Mouse (Mus musculus) c-Kit-positive CD71-negative TER-119-negative erythroid progenitor cells, embryonic 14.5 days (primary cell): Measurements from ENCODE around the gene Appl2.
"Not testable (repeated sequence)": the region's sequence is repeated elsewhere in the genome, so short reads cannot be mapped to it uniquely, and the experiment has no call there.

Experiments used
- DNase-seq: peaks from one replicate; pipeline ENCODE4 v3.0.0-alpha.2; 2013; ENCODE audit warnings: low read depth

The Appl2 gene

DNA sequence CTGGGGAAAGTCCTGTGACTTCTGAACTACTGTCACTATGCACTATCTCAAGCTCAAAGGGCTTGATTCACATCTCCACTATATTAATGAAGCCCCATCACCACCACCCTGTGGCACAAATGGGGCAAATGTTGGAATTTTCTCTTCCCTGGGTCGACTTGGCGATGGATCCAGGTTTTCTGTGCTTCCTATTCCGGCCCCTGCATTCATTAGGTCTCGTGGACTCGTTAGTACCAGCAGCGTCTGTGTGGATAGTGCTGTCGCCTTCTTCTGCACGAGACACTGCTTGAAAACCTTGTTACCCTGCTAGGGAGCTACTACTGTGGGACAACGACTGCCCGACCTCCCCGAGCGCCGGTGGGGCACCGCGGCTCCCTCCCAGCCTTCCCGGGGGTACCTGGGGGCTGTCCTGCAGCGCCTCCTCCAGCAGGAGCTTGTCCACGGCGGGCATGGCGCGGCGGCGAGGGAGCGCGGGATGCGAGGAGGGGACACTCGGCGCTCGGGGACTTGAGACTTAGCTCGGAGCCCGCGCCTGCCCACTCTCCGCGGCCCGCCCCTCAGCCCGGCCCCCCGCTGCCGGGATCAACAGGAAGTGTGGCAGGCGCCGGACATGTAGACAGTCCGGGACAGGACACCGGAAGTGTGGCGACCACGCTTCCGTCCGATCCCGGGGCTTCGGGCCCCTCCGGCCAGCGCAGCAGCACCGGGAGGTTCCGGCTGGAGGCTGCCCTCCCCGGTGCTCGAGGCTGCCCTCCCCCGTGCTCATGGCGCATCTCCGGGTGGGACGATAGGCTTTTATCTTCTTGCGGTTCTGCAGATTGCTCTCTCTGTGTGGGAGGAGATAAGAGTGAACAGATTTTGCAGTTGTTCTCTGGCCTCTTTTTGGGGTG lies at the start of gene Appl2:
Appl2 (minus strand) TSS at position 608 of the 890 bp plus-strand sequence.
- peak; percentile 50 for DNase-seq

DNA sequence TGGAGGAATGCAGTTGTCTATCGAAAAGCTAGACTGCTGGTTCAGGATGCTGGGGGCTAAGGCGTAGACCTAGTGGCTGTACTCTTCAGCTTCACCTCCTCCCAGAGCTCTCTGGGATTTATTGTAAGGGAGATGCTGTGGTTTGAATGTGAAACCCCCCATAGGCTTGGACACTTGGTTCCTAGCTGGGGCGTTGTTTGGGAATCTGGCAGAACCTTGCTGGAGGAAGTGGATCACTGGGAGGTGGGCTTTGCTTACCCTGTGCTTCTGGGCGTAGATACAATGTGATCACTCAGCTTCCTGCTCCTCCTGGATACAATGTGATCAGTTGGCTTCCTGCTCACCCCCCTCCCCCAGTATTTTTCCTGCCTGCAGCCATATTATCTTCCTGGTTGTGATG lies 47.7 kb upstream of the Appl2 start:
- DNase-seq = no peak

DNA sequence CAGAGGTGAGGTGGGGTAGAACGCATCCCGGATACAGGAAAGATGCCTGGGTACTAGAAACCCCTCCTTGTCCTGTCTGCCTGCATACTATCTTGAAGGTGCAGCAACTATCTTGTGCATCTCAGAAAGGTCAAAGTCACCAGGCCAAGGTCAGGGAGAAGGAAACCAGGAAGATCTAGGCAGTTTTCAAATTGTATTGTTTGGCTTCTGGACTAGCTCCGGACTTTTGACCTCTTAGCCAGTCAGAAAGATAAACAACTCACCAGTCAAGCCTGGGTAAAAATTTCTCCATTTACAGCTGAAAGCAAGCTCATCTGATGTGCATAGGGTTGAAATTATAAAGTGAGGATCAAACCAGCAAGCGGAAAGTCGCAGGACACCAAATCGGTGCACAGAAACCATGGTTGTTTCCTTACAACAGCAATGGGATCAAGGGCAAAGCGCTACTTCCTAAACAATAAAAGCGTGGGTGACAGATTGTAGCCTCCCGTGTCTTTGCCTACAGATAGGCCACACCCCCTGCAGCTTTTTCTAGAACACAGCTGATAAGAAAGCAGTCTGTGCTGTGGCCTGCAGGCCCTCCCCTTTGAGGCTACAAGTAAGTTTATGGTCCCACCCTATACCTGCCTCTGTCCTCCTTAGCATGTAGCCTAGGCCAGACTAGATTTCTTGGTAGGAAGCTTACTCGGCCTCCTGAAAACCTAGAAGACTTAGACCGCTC lies 43.8 kb upstream of the Appl2 start:
- DNase-seq = no peak

DNA sequence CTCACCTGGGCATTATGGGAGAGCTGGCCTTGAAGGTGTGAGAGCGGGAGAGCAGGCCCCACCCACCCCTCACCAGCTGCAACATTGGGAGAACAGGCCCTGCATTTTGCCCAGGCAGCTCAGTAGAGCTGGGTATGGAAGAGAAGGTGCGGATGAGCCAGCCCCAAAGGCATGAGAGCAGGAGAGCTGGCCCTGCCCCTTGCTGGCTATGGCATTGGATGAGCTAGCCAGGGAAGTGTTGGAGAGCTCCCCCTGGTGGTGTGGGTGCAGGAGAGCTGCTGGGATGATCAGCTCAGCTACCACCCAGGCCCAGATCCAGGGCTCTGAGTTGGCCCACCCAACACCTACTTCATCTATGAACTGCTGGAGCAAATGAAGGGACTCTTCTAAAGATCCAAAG lies 39.7 kb upstream of the Appl2 start:
- no peak for DNase-seq

DNA sequence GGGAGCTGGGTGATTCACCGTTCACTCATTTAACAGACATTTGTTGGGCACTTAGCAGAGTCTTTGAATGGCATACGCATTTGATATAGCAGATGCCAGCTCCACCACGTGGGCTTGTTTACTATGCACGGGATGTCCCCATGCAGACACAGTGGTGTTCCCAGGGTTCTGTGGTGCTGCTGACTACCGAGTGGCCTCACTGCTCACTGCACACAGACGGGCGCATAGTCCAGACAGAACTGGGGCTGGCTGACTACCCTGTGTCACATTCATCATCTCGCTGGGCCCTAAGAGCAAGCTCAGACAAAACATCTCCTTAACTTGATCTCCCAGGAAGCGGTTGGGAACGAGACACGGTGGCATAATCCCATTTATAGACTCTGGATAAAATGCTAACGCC lies 32.8 kb upstream of the Appl2 start:
- no peak for DNase-seq

DNA sequence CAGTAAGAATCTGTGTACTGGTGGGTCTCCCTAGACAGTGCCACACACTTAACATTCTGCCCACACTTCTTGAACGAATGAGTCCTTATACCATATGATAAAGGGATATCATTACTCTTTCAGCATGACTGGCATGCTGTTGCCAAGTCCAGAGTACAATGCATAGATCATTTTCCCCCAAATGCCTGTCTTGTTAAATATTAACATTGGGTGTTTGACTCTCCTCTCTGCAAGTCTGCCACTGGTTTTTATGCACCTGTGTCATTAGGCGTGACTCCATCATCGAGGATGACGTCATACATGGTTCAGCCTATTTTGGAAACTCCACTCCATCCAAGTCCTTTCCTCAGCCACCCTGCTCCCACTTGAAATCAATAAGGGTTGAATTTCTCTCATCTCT lies 18.0 kb upstream of the Appl2 start:
- no peak for DNase-seq

DNA sequence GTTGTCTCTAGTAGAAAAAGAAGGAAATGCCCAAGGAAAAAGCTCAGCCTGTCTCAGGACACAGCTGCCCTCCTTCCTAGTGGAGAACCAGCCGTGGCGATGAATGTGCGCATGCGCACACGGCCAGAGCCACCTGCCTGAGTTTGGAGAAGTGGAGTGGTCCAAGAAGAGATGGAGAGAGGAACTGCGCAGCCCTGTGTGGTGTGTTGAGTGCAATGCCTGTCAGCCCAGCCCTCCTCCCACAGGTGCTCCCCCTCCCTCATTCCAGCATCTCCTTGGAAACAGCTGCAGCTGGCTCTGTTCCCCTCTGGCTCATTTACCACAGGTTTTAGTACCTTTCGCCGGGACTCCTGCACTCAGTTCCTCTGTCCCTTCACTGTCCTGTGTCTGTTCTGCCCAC lies 13.4 kb upstream of the Appl2 start:
- DNase-seq = no peak

DNA sequence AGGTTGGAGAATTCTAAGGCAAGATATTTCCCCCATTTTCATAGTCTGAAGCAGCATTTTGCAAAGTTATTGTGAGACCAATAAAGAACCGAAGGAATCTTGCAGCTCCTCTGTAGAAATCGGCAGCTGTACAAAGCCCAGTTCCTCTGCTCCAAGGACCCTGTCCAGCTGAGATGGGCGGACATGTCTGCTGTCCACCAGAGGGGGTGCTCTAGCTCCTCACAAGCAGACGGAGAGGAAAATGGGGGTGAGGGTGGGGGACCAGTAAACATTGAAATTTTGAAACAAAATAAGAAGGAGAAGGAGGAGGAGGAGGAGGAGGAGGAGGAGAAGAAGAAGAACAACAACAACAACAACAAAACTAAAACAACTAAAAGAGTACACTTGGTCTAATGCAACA lies 12.1 kb upstream of the Appl2 start:
- no peak for DNase-seq

DNA sequence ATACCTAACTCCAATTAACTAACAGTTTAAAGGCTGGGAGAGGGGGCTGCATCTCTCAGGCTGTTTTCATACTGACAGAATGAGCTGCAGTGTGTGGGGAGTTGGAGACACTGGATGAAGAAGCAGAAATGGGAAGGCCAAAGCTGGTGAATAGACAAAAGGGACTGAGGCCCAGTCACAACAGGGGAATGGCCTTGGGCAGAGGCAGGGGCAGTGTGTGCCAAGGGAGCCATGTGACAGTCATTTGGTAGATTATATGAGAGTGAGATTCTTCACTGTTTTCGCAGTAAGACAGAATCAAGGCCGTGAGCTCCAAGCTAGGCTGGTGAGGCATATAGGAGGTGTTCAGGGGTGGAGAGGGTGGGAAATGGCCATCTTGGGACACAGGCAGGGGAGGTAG lies 6.1 kb upstream of the Appl2 start:
- no peak for DNase-seq

DNA sequence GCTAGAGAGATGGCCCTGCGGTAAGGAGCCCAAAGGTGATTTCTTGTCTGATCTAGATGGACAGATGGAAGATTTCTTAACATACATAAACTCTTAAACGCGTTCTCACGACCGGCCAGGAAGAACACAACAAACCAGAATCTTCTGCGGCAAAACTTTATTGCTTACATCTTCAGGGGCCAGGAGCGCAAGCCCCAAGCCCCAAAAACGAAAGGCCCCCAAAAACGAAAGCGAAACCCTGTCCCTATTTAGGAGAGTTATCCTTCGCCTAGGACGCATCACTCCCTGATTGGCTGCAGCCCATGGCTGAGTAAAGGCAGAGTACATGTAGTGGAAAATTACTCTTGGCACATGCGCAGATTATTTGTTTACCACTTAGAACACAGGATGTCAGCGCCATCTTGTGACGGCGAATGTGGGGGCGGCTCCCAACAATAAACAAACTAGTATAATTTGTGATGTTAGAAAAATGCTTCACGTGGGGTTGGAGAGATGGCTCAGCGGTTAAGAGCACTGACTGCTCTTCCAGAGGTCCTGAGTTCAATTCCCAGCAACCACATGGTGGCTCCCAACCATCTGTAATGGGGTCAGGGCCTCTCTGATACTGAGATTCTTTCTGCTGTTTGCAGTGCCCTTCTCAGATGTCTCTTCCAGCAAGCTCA lies 3.8 kb upstream of the Appl2 start:
- DNase-seq = not testable (repeated sequence)

DNA sequence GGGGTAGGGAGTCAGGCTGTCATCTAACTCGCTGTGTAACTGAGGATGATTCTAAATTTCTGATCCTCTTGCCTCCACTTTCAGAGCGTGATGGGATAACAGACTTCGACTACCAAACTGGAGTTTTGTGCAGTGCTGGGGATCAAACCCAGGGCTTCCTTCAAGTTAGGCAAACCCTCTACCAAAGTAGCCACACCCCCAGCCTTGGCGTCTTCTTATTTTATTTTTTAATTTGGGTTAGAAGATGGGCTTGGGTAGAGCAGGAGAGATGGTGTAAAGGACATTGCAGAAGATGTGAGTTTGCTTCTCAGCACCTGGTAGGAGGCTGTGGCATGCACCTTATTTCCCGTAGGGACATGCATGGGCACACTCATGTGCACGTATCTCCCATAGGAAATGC lies 499 bp upstream of the Appl2 start:
- DNase-seq = no peak

DNA sequence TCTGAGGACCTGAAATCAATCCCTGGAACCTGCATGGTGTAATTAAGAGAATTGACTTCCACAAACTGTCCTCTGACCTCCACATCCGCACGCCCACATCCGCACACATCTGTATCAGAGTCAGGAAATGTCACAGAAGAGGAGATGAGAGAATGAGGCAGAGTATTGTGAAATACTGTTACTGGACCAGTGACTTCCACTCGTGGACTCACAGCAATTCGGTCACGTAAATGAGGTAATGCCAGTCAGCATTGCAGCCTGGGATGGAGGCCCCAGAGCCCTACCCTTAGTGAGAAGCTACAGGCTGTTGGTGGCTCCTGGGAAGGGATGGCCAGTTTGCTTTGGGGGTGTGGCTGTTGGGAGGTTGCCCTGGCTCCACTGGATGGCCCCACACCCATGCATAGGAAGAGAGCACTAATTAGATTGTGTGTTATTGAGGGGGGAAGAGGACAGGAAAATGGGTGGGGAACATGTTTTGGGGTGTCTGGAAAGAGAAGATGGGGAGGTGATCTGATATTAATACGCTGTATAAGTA lies 2.1 kb downstream of the Appl2 start:
- DNase-seq = no peak

DNA sequence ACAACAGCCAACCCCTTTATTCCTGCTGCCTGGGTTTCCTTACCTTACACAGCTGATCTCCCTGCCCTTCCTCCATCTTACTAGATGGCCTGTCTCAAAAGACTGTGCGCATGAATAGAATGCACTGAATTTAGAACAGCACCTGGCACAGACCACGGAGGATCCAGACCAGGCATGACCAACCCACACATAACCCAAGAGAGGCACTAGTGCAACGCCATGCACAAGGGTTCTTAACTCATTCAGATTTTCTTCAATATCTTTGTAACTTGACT lies 2.9 kb downstream of the Appl2 start:
- DNase-seq = no peak

DNA sequence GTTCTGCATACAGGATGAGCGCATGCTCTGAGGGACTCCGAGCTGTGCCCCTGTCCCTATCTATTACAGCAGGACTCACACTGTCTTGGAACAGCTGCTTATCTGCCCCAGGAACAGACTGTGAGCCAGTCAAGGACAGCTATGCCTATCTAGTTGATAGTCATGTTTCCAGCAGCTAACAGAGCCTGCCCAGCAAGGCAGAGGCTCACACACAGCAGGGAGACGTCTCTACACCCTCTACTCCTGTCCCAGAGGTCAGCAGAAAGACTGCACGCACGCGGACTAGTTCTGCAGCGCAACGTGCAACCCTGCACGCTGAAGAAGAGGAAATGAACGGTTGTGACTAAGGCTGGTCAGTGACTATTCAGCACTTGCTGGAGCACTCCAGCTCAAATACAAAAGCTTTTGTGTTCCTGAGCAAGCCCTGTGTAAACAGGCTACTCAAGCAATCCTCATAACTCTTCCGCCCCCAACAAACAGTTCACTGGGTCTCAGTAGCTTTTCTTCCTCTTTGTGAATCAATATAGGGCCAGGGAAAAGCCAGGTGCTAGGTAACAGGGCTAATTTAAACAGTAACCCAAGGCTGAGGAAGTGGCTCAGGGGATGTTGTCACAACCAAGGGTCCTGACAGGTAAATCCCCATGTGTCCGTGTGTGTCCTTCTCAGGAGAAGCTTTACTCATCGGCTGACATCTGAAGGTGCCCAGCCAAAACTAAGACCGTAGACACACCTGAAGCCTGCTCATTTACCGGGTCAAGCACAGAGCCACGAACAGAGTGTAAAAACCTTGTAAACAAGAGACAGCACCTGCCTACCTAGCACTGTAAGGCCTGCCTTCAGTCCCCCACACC lies 3.4 kb downstream of the Appl2 start:
- DNase-seq = no peak

DNA sequence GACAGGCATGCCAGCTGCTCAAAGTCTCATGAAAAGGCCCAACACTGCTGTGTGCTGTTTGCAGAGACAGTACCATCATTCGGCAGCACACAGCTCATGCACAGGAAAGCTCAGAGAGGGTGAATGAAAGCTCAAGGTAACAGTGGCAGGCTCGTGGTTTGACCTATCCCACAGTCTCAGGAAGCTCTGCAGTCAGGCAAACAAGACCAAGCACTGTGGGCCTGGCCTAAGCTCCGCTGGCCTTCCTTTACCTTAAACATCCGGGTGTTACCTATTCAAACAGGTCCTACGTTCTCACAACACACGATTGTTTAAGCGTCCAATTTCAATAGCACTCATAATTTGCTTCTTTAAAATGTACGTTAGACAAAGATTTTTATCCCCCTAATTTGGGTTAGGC lies 4.4 kb downstream of the Appl2 start:
- DNase-seq = no peak

DNA sequence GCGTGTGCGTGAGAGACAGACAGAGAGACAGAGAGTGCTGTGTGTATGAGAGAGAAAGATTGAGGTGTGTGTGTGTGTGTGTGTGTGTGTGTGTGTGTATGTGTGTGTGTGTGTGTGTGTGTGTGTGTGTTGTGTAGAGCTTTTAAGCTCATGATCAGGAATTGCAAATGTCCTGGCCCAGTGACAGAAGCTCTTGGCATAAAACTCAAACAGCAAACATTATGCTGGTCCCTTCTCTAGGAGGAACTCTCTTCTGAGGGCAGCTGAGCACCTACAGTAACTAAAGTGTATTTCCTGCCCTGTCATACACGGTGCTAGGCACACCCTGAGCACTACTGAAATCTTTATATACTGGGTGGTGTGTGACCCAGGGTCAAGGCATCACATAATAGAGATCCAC lies 6.9 kb downstream of the Appl2 start:
- DNase-seq = no peak

DNA sequence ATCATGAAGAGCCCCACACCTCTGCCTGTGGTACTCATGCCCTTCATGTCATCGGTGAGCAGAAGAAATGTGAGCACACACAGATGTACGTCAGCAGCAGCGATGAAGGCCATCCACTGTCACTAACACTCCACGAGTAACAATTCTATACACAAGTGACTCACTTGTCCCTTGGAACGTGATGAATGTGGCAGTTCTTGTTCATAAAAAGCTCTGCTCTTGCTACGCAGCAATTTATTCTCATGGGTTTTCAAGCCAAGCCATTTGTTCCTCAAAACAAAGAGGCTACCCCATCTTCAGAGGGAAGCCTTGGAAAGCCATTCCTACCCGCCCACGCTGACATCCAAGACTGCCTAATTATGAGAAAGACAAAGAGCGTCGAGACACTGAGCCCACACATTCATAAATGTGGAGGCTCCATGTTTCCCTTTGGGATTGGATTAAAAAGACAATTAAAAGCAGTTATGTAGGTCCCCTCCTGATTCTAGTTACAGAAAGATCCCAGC lies 8.6 kb downstream of the Appl2 start:
- DNase-seq = no peak

DNA sequence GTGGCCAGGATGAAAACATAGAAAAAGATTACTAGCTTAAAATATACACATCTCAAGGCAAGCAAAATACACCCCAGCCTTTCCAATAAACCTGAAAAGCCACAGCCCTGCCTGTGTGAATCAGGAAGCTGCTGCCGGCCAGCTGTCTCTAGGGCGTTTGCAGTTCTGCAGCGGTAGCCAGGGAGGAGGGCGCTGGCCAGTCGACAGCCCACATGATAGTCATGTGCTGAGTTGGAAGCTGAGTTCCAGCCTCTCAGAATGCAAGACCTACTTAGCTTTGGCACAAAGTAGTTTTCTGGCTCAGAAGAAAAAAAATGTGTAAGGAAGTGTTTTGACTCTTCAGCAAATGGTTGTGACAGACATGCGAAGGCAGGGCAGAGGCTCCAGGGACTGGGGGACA lies 11.2 kb downstream of the Appl2 start:
- peak; percentile 26 for DNase-seq

DNA sequence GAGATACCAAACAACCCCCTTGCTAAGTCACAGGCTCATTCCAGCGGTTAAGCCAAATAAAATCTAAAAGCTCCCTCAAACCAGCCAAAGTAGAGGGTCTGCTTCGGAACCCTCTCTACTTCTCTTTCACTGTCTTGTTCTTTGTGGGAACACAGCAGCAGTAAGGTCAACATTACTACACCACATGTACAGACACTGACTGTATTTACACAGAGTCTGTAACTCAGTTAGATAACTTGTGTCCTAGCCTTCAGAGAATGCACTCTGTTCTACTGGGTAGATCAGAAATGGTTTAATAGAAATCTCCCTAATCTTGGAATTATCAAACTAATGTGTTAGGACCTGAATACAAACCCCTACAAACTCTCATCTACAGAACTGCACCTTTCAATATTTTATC lies 12.3 kb downstream of the Appl2 start:
- DNase-seq = no peak

DNA sequence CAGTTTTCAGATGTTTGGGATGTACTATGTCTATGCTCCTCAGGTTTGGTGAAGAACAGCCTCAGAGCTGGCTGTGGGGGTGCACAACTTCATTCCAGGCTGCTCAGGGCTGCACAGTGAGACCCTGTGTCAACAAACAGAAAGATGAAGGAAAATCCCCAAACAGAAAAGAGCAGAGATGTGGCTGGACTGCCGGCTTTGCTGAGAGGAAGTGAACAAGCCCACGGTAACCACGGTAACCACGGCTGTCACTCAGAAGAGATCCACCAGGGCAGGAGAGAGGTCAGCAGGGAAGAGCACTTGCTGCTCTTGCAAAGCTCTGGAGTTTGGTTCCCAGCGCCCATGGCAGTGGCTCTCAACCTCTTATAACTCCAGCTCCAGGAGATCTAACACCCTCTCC lies 14.1 kb downstream of the Appl2 start:
- DNase-seq = no peak

DNA sequence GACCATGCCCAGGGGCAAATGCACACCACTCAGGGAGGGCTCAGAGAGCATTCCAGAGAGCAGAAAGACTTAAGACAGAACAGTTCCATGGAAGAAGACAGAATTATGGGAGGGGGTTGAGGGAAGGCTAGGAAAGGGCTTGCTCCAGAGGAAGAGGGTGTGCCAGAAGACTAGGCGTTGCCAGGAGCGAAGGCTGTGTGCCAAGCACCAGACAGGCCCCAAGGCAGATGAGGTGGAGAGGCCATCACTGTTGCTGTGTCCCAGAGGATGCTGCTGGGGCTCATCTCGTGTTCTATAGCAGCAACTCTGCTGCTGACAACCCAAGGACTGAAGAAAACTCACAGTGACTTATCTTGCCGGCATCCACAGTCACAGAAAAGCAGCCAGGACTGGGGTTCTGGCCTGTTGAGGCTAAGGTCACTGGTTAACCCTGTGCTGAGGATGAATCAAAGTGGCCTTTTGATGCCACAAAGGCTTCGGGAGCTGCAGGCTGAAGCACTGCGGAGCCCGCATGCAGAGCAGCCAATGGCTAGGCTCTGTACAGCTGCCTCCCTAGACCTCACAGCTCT lies 15.6 kb downstream of the Appl2 start:
- DNase-seq = no peak

DNA sequence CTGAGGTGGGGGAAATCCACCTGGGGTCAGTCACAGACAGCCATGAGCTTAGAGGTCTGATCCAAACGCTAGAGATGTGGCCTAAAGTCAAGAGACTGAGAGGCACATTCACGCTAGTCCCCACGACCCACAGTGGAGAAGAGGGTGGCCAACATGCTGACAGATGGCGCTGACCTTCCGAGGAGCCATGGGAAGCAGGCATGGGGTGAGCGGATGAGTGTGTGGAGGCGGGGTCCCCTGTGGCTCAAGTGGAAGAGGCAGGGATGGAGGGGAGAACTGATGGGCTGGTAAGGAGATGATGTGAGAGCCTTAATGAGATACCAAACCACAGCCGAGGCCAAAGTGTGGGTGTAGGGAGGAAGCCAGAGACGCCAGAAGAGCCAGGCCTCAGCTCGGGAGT lies 16.8 kb downstream of the Appl2 start:
- DNase-seq = no peak
